Mouse (Mus musculus) embryonic fibroblast, embryonic 13.5 days (primary cell): Measurements from ENCODE around the gene Ppm1e.

ENCODE experiments used
- CTCF ChIP-seq: IDR thresholded peaks from 2 replicates; pipeline ENCODE4 v1.5.1; 2011; ENCODE audit warnings: mild to moderate bottlenecking, control low read depth, low read length, moderate library complexity, borderline replicate concordance; ENCODE audit not compliant: insufficient read depth
- POLR2A ChIP-seq: IDR thresholded peaks from 2 replicates; pipeline ENCODE4 v1.6.1; 2011; ENCODE audit warnings: low read depth, mild to moderate bottlenecking, control low read depth, low read length, moderate library complexity

DNA sequence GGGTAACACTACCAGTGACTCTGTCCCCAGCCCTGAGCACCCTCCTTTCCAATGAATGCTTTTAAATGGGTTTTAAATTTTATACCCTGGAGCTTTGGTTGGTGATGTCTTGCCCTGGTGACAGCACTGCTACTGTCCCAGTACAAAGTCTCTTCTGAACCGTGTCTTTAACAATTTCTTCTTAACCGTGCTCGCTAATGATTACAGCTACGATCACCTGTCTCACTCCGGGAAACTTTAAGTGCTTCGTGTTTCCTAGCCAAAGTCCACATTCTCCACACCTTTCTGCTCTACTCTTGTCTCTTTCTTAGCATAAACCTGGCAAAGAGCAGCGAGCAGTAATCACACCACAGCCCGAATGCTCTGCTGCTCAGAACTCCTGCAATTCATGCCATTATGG, 69.5 kb downstream of the Ppm1e start:
- TF ChIP-seq CTCF (no peak), POLR2A (no peak)
